Mouse (Mus musculus) layer of hippocampus, adult 2 months (tissue): ENCODE data around the gene Gm281. TPM values are rescaled to one million over a fixed set of nuclear protein-coding genes. Genes with fewer than 3 reads are reported as not detected.

ENCODE experiments used
- DNase-seq, 2 experiments: peaks; one replicate each; pipeline ENCODE4 v3.0.0; 2022; ENCODE audit warnings: low spot score in 2 of 2
- H3K27ac ChIP-seq: fragments of 200-600 bp; 2 replicates; pipeline ENCODE4 v1.8.1; 2022
- H3K4me3 ChIP-seq: fragments of 200-600 bp; 2 replicates; pipeline ENCODE4 v1.8.1; 2022; ENCODE audit warnings: mild to moderate bottlenecking
- CTCF ChIP-seq: fragments of 200-600 bp; conservative IDR thresholded peaks from 2 replicates; pipeline ENCODE4 v1.8.1; 2022; ENCODE audit warnings: antibody characterized with exemption, mild to moderate bottlenecking, moderate library complexity
- microRNA-seq, 2 experiments: library from miRNA; unstranded; fragments of <30 nt; microRNA quantifications; one replicate each; pipeline ENCODE4 v1.2.0; 2021
- total RNA-seq, 2 experiments: library from RNA; stranded (reverse); gene quantifications; 2 replicates each; pipeline ENCODE4 v1.2.3; 2021

The Gm281 gene
- total RNA-seq, 2 experiments from 2014 or later: not detected

GRCm38 (mm10) chr14:13778383-13778782 is 135.9 kb downstream of the Gm281 start:
- no peak for DNase-seq
- TF ChIP-seq CTCF: no peak
- Histone ChIP-seq H3K27ac (no peak overlapping the region), H3K4me3 (no peak overlapping the region)

DNA sequence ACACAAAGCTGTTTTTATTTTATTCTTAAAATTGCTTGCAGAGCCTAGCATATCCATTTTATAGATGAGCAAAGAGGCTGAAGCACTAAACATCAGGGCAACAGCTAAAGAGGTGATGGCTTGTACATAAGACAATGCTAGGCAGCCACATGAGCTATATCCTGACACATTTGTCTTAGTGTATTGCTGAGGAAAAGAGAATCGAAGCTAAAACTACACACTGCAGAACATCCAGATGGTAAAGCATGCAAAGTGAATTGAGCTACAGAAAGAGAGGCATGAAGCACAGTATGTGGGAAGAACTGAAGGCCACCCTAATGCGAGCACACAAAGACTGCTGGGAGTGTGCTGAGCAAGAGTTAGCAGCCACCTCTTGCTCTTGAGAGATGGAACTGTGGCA is 143.1 kb downstream of the Gm281 start:
- TF ChIP-seq CTCF: no peak
- DNase-seq: no peak
- Histone ChIP-seq H3K4me3 (no peak overlapping the region), H3K27ac (no peak overlapping the region)

- TF ChIP-seq CTCF: no peak
- DNase-seq: peak; percentile 9 to 10
- no peak overlapping the region for H3K4me3 ChIP-seq
- no peak overlapping the region for H3K27ac ChIP-seq
Observed at GRCm38 (mm10) chr14:13770686-13771085, 143.6 kb downstream of the Gm281 start.

Small RNA genes within 50 kb of the gene (microRNA-seq; reads per million reads assigned to microRNA genes)
- gene Gm27506: 0 reads per million in 2 experiments

Other genes with a start within 250 kb of the Gm281 start
- gene Sntn, start 243.6 kb downstream of the Gm281 start, total RNA-seq: under 1 TPM in 1 of 2 experiments, not detected in 1; 0.69 TPM
- 10 to 100 TPM; 25.7 to 31.6 TPM for gene Atxn7, start 47.0 kb upstream of the Gm281 start, total RNA-seq
- gene Thoc7, start 47.4 kb upstream of the Gm281 start, total RNA-seq: 10 to 100 TPM; 92.5 to 96.8 TPM
- 100 to 1,000 TPM; 120 to 127 TPM for gene Psmd6, start 206.5 kb upstream of the Gm281 start, total RNA-seq